Mouse (Mus musculus) c-Kit-negative CD71-positive TER-119-positive erythroid progenitor cells, embryonic 14.5 days (primary cell): ENCODE data around the gene Ly6g6e.

ENCODE experiments used
- DNase-seq: peaks from one replicate; pipeline ENCODE4 v3.0.0-alpha.2; 2013; ENCODE audit warnings: low read depth, low spot score

The Ly6g6e gene

DNA sequence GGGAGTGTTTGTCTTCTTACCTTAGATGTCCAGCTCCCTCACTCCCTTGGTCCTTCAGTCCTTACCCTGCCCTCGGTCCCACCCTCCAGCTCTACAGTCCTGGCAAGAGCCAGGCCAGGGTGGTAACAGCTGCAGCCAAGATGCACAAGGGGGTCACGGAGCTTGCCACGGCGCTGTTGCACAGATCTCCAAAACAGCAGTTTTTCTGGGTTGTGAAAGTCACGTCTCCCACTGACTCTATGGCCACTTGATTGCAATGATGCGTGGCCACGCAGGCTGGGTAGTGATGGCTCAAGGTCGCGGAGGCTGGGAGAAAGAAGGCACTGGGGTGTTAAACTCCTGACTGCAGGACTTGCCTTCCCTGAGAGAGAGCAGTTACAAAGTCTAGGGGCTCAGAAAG lies 5.2 kb upstream of the Ly6g6e start:
- DNase-seq, result no peak

DNA sequence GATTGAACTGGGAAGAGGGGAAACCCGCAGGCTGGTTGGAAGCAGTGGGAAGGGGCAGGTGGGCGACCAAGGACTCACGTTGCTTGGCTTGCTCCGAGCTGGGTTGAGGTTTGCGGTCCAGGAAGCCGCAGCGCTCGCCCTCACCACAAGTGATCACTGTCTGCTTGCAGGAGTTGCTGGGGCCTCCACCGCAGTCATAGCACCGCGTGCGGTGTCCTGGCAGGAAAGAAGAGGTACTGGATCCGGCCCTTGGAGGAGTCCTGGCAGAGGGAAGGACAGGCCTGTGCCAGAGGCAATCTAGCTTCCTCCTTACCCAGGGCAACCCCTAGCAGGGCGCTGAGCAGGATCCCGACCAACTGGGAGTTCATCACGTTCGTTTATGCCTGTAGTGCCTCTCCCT lies 2.6 kb upstream of the Ly6g6e start:
- DNase-seq, result no peak

DNA sequence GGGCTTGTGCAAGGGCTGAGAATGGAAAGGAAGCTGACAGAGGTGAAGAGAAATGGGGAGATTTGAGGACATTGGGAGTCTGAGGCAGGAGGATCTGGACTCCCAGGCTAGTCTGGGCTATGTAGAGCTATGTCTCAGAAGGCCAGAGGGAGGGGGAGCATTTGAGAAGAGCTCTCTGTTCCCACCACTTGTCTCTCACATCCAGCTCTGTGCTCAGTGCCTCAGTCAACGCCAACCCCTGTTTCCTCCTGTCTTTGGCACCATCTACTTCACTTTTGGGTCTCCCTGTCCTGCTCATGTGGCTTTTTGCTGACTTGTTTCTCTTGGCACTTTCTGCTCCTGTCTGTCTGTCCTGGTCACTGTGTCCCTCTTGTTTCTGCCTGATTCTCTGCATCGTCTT lies 583 bp downstream of the Ly6g6e start:
- no peak for DNase-seq

DNA sequence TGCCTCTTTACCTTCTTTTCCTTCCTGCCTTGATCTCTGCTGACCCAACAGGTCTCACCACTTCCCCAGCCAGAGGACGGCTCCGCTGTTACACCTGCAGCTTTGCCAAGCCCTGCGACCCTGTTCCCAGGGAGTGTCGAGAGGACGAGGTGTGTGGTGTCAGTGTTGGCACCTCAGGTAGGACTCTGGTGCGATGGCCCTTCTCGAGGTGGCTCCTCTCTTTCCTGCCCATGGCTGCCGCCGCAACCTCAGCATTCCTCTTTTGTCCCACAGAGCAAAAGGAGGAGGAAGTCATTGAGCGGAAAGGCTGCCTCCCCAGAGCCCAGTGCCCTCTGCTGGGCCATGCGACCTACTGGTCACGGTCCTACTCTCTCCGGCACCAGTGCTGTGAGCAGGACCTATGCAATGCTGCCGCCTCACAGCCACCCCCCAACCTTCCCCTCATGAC lies 1.1 kb downstream of the Ly6g6e start, which contains the start of gene Ly6g6d:
Gene Ly6g6d, minus strand, starts transcription at position 280 of the 448 bp plus-strand sequence.
- no peak for DNase-seq

DNA sequence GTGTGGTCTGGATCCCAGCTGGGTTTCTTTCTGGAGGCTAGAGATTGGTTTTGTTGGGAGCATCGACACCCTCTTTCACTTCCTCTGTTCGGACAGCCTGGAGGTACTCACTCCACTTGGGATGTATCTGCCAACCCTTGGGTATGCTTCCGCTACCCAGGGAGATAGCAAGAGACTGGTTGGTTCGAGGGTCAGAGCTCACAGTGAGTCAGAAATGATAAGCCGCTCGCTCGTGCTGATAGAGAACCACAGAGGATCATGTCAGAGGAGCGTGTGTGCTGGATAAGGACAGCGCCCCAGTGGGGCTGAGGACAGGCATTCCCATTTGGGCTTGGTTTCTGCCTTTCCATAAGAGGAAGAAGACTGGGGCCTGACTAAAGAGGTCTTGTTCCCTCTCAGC lies 3.1 kb downstream of the Ly6g6e start:
- DNase-seq, result no peak

DNA sequence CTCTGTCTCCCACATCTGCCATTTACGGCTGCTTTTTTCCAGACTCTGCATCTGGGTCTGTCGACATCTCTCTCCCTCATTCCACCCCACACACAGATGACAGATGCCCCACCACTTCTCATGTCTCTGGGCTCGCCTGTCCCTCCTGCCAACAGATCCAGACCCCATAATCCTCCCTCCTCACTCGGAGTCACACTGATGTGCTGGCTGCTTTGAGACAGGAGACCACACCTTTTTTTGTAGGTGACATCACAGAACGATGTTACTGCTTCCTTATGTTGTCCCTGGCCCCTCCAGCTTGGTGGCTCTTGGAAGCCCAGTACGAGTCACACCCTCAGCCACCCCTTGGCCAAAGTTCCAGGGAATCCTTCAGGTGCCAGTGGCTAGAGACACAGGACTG lies 3.5 kb downstream of the Ly6g6e start:
- DNase-seq, result no peak

DNA sequence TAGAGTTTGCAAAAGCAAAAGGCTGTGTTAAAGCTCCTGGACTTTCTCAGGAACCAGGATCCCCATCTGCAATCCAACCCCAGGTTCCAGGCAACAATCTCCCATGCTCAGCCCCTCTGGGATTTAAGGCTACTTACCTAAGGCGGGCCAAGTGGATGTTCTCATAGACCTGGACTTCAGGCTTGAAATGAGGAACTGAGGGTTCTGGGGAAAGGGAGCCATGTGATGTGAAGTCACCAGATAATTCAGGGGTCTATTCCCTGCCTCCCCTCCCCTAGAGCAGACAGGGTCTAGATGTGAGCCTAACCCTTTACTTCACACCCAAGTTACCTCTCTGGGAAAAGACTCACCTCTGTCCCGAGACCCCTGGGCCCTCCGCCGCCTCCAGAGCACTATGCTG lies 4.0 kb downstream of the Ly6g6e start:
- no peak for DNase-seq

DNA sequence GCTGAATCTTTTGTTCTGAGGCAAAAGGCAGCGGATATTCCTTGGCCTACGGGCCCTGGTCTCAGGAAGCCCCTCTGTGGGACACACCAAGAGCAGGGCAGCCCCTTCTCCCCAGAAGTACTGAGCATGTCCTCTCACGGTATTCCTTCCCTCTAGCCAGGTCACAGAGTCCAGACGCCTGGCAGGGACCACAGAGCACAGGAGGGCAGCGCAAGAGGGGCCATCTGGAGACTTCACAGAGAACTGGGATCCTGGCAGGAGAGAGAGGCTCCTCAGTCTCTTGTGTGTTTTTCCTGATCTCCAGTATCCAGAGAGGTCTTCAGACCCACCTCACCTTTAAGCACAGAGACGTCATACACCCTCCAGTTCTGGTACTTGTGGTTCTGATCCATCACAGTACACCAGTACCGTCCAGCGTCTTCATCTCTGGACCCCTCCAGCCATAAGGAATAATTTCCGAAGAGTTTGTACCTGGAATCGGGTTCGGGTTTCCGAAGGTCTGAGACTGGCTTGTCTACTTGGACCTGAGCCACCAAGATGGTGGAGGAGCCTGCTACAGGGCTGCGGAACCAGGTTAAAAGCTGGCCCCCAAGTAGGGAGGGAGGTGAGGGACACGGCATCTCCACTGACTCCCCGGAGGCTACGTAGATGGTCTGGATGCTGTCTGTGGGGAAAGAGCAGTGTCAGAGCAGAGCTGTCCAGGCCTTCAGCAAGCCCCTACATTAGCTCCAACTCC lies 6.3 kb downstream of the Ly6g6e start:
- no peak for DNase-seq

DNA sequence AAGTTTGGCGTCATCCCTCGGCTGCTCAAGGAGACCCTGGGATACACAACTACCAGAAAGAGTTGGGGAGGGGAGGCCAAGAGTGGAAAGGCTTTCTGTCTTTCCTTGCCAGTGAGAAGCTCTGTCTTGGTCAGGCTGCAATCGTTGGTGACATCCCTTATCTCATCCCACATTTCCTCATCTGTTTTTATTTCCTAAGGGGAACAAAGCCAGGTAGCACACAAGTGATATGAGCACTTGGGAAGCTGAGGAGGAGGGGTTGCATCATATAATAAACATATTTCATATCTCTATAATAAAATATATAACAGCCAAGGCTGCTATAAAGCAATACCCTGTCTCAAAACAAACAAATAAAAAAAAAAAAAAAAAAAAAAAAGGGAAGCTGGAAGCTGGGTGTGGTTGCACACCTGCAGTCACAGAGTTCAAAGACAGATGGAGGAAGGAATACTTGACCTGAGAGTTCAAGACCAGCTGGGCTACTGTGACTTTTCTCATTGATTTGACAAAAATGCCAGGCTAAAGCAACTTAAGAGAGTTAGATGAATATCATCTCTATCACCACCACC lies 7.3 kb downstream of the Ly6g6e start:
- DNase-seq, result no peak

DNA sequence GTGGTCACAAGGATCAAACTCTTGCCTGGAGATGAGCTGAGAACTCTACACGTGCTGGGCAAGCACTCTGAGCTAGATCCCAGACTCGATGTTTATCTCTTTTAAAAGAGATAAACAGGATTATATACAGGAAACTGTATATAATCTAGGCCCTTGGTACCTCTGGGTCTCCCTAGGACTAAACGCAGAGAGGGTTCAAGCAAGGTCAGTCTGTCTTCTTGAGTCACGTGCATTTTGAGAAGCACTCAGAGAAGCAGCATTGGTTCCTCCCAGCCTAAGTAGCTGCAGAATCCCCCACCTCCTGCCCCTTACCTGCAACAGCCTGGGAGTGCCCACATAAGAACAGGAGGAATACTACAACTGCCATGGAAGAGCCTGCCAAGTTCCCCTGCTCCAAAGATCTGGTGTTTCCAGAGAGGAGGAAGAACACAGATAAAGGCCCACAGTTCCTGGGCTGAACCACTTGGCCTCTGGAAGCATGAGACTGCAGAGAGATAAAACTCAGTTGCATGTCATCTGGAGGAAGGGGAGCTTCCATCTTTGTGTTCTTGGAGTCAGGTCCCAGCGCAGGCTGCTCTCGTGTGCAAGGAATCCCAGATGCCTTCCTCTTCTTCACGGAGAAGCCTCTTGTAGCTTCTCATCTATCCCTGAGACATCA lies 8.6 kb downstream of the Ly6g6e start, which contains the start of gene Ly6g6f:
Gene Ly6g6f, minus strand, starts transcription at position 403 of the 658 bp plus-strand sequence.
- DNase-seq, result no peak

DNA sequence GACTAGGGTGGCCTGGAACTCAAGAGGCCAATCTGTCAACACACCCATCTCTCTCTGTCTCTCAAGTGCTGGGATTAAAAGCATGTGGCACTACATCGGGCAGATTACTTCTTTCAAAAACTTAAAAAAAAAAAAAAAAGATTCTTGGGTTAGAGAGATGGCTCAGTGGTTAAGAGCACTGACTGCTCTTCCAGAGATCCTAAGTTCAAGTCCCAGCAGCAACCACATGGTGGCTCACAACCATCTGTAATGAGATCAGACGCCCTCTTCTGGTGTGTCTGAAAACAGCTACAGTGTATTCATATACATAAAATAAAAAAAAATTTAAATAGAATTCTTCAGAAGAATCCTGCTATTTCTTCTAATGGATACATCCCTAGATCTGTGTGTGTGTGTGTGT lies 11.4 kb downstream of the Ly6g6e start:
- DNase-seq, result no peak

DNA sequence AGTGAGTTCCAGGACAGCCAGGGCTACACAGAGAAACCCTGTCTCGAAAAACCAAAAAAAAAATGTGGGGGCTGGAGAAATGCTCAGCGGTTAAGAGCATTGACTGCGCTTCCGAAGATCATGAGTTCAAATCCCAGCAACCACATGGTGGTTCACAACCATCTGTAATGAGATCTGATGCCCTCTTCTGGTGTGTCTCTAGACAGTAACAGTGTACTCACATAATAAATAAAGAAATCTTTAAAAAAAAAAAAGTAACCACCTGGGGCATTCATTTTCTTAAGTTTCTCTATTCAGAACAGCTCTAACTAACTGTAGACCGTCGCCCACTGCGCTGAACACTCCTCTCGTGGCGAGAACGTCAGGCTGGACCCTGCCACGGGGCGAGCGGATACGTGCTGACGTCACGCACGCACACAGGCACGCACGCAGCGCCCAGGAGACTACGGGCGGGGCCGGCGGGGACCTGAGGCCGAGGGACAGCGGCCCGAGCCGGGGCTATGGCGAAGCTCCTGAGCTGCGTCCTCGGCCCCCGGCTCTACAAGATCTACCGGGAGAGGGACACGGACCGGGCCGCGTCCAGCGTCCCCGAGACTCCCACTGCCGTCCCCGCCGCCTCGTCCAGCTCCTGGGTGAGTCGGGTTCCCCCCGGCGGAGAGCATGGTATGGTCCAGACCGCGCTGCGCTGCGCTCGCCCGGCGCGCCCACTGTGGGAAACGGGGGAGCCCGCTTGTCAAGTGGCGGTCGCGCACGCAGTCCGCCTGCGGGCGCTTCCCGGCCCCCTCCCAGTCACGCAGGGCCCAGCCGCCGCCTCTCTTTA lies 12.3 kb downstream of the Ly6g6e start, which contains the start of gene Abhd16a:
Gene Abhd16a, plus strand, starts transcription at position 439 of the 820 bp plus-strand sequence.
- DNase-seq, result peak; percentile 88

DNA sequence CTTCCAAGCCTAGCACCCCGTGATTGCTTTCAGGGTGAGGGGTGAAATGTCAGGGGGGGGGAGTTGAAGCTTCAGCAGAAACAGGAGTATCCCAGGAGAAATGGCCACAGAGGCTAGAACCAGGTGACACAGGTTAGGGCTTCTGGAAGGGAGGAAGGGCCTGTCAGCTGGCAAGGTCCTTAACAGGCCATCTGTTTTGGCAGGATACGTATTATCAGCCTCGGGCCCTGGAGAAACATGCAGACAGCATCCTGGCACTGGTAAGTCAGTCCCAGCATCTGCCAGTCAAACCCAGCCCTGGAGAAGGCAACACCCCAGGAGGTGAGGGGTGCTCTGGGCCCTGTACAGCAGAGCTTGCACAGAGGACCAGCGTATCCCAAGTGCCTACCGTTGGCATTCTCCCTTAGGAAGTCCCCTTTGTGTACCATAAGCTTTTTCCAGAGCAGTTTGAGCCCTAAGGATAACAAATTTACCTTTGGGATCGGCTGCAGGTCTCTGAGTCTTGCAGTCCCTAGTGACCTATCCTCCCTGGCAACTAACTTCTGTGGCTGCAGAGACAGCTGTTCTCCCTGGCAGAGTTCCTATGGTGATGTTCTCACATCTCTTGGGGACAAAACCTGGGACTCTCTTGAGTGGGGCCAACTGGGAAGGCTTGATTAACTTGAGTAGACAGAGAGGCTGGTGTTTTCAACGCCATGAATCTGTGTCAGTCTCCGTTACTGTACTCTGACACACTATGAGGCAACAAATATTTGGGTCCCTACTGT lies 13.6 kb downstream of the Ly6g6e start:
- DNase-seq, result peak; percentile 44

DNA sequence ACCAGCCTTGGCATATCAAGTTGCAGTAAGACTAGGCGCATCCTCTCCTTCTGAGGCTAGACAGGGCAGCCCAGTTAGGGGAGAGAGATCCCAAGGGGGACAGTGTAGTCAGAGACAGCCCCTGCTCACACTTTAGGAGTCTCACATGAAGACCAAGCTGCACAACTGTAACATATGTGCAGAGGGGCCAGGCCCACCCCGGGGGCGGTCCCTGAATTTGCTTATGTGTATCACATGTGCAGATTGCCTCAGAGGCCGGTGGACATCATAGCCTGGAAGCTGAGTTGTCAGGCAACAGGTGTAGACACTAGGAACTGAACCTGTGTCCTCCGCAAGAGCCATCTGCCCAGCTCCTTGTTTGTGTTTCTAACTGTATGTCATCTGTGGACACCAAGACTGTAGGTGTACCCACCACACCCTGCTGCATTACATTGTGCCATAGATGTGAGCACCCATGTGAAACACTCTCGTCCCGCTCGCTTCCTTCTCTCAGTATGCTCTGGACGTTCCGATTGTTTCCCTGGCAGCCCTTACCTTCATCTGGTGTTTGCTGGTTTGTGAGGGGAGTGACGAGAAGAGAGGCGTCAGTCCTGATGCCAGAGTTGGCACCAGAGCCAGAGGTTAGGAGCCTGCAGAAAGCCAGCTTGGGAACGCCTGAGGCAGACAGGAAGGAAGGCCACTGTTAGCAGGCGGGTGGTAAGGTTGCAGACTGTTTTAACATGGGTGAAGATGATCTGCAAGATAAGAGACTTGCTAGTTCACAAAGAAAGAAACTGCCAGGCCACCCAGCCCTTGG lies 15.9 kb downstream of the Ly6g6e start:
- DNase-seq, result no peak

DNA sequence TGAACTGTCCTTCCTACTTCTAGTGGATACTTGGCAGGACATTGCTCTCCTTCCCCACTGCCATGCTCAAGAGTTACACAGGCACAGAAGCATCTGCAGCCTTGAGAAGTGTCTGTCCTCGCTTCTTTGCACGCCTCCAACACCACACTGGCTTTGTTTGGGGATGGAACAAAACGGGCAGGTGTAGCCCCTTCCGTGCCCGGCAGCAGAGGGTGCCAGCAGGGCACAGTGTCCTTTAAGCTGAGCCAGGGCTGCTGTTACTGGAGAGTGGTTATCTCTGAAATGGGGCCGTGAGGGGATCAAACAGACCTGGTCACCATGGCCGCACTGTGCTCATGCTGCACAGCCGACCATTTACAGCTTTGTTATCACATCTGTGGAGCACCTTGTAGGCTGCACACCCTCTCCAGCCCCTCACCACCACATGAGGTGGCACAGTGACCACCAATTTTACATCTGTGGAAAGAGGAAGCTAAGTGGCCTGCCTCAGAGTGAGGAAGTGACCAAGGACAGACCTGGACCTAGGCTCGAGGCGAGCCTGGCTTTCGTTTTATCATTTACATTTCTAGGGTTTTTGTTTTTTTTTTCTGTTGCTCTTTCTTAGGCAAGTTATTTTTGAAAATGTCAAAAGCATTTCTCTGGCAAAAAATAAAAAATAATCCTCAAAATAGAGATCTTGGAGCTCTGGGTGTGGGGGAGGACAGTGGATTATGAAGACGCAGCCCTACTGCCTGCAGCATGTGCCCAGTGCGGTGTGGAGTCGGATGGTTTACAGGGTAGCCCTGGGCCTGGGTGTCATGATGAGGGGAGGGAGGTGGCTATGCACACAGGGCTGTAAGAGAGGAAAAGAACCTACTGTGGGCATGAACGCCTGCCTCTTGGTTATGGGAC lies 18.0 kb downstream of the Ly6g6e start:
- DNase-seq, result no peak

DNA sequence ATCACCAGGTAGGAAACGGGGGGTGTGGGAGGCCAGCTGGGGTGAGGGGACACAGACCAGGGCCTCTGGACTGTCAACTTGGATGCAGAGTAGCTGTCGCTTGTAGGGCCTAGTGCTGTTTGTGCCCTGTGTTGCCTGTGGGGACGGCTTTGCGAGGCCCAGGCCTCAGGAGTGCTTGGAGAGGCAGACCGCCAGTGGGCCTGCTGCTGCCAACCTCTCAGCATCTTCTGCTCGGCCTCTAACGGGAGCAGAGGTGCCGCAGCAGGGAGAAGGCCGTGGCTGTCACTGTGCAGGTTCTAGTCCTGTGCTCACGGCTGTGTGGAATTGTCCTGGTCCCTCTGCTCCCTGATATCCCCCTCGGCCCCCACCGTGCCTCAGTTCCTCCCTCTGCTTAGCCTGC lies 19.9 kb downstream of the Ly6g6e start:
- no peak for DNase-seq

DNA sequence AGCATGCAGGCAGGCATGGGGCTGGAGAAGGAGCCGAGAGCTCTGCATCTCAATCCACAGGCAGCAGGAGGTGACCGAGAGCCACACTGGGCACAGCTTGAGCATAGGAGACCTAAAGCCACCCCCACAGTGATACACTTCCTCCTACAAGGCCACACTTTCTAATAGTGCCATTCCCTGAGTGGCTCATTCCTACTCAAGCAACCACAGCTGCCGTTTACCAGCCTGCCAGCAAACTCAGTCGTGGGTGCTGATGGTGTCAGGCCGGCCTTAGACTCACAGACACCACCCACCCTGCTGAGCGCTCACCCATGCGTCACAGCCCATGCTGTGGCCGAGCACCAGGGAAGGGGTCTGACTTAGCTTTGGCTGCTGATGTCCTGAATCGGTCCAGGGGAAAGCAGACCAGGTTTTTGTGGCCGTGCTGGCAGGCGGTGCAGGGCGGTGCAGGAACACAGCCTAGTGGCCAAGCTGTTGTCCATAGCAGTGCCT lies 20.5 kb downstream of the Ly6g6e start:
- DNase-seq, result no peak

DNA sequence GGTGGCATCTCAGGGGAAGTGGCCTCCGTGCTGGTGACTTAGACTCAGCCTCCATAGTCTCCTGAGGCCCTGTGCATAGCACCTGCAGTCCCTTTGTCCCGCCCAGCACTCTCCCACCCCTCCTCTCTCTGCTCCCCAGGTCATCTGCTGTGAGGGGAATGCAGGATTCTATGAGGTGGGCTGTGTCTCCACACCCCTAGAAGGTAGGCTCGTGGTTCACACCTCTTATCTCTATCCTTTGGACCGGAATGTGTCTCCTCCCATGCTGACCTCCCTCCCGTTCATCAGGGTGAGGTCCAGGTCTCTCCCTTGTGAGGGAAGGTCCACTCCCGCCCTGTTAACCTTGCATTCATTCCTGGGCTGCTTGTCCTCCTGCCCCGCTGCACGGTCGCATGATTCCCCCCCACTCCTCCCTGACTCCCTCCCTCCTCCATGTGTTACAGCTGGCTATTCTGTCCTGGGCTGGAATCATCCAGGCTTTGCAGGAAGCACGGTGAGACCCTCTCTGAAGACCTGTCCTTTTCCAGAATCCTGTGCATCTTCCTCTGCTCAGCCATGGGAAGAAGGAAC lies 23.6 kb downstream of the Ly6g6e start:
- no peak for DNase-seq

DNA sequence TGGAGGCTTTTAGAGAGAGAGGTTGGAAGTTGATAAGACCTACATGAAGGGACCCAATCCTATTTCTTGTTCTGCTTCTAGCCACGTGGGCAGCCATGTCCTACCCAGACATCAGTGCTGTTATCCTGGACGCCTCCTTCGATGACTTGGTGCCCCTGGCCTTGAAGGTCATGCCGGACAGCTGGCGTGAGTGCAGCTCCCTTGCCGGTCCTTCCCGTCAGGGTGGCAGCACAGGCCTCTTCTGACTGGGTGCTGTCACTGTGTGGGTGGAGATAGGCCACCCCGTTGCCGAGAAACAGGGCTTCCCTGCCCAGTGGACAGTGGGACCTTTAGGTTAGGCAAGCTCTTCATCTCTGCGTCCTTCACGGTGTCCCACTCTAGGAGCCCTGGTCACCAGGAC lies 24.5 kb downstream of the Ly6g6e start:
- no peak for DNase-seq
